Mouse (Mus musculus) adrenal gland, postnatal 4 days (tissue): ENCODE data around the gene Vmn1r122. TPM values are rescaled to one million over a fixed set of nuclear protein-coding genes. Genes with fewer than 3 reads are reported as not detected.
"Not testable (repeated sequence)": the region's sequence is repeated elsewhere in the genome, so short reads cannot be mapped to it uniquely, and the experiment has no call there.

ENCODE experiments used
- DNase-seq, 2 experiments: peaks; one replicate each; pipeline ENCODE4 v3.0.0; 2021 to 2022; ENCODE audit warnings: low spot score in 2 of 2, mixed read lengths in 2 of 2
- long read RNA-seq, 2 experiments: library from polyadenylated mRNA; stranded (forward); transcript quantifications; one replicate each; pipeline ENCODE4 v2.0.0; 2021
- total RNA-seq, 2 experiments: library from RNA; stranded (reverse); gene quantifications; 2 replicates each; pipeline ENCODE4 v1.2.3; 2021

The Vmn1r122 gene
- not detected for total RNA-seq
- long read RNA-seq, experiment 1 = 0 reads
- long read RNA-seq, experiment 2 = 0 reads

- not testable (repeated sequence) for DNase-seq
Observed at GRCm38 (mm10) chr7:21134028-21134427, at the start of gene Vmn1r122. TSS of gene Vmn1r122 (minus strand) at chr7:21134128.

GRCm38 (mm10) chr7:21161885-21162284 lies 28.0 kb upstream of the Vmn1r122 start, which contains the start of gene Vmn1r123:
TSS of gene Vmn1r123 (plus strand) at chr7:21162185.
- not testable (repeated sequence) for DNase-seq

- not testable (repeated sequence) for DNase-seq
Observed at GRCm38 (mm10) chr7:21098413-21098812, 35.5 kb downstream of the Vmn1r122 start, which contains the start of gene Vmn1r121. TSS of gene Vmn1r121 (minus strand) at chr7:21098513.

Other genes with a start within 250 kb of the Vmn1r122 start
- gene Vmn1r118, start 221.8 kb downstream of the Vmn1r122 start, total RNA-seq = not detected
- gene Vmn1r119, start 121.7 kb downstream of the Vmn1r122 start, total RNA-seq = not detected
- not detected for gene Vmn1r120, start 80.3 kb downstream of the Vmn1r122 start, total RNA-seq
- not detected for gene Vmn1r121, start 35.6 kb downstream of the Vmn1r122 start, total RNA-seq
- gene Vmn1r123, start 28.1 kb upstream of the Vmn1r122 start, total RNA-seq = not detected
- not detected for gene Gm5157, start 56.3 kb upstream of the Vmn1r122 start, total RNA-seq
- not detected for gene Vmn1r124, start 126.5 kb upstream of the Vmn1r122 start, total RNA-seq
- gene Vmn1r125, start 138.1 kb upstream of the Vmn1r122 start, total RNA-seq = not detected
- gene Vmn1r126, start 167.3 kb upstream of the Vmn1r122 start, total RNA-seq = not detected
- not detected for gene Vmn1r127, start 185.7 kb upstream of the Vmn1r122 start, total RNA-seq
- not detected for gene Vmn1r128, start 215.2 kb upstream of the Vmn1r122 start, total RNA-seq
- not detected for gene Vmn1r129, start 227.2 kb upstream of the Vmn1r122 start, total RNA-seq